Mouse (Mus musculus) heart, adult 11 months (tissue): ENCODE results near the gene Pgrmc1.

Experiments
- DNase-seq: peaks from one replicate; pipeline ENCODE4 v3.0.0; 2022

Gene Pgrmc1

GRCm38 (mm10) chrX:36609117-36609516 is 11.1 kb downstream of the Pgrmc1 start:
- no peak for DNase-seq

- DNase-seq = no peak
Measured at GRCm38 (mm10) chrX:36628102-36628501, 30.1 kb downstream of the Pgrmc1 start.

GRCm38 (mm10) chrX:36630771-36631170 is 32.8 kb downstream of the Pgrmc1 start:
- DNase-seq = no peak

- no peak for DNase-seq
Measured at GRCm38 (mm10) chrX:36640046-36640445, 42.0 kb downstream of the Pgrmc1 start.

GRCm38 (mm10) chrX:36644657-36645551 is 46.9 kb downstream of the Pgrmc1 start, which contains the start of gene Akap17b:
Gene Akap17b, minus strand, starts transcription at chrX:36645395.
- DNase-seq = peak; percentile 99
